Mouse (Mus musculus) hindbrain, embryonic 11.5 days (tissue): ENCODE measurements at regions not wholly inside any gene's neighbourhood (a gene's known extent, or its start where the extent isn't known, plus 50 kb on each side); places are given as distances from the start of the nearest gene placed in this dataset.
A peak's percentile ranks its signal among the peaks of the same experiment; 100 is the strongest.

Source experiments
- ATAC-seq: fragments of 200-750 bp; cut with Nextera tagmentation; 2 replicates; pipeline ENCODE4 v1.8.0; 2017; ENCODE audit warnings: mild to moderate bottlenecking, moderate TSS enrichment, moderate library complexity; ENCODE audit not compliant: low FRiP score
- DNase-seq: peaks from one replicate; pipeline ENCODE4 v3.0.0-alpha.2; 2015; ENCODE audit warnings: low spot score
- H3K27ac ChIP-seq: fragments of 300-500 bp; sonication (generic); 2 replicates; pipeline ENCODE4 v1.5.1; 2014; ENCODE audit warnings: mild to moderate bottlenecking, low read depth, low read length
- H3K27me3 ChIP-seq: fragments of 300-500 bp; sonication (generic); 2 replicates; pipeline ENCODE4 v1.6.1; 2014; ENCODE audit warnings: mild to moderate bottlenecking, low read length, moderate library complexity, mixed read lengths; ENCODE audit not compliant: control insufficient read depth, insufficient read depth
- H3K36me3 ChIP-seq: fragments of 300-500 bp; sonication (generic); 2 replicates; pipeline ENCODE4 v1.6.1; 2014; ENCODE audit warnings: mild to moderate bottlenecking, low read length, moderate library complexity, mixed read lengths; ENCODE audit not compliant: control insufficient read depth, insufficient read depth
- H3K4me1 ChIP-seq: fragments of 300-500 bp; sonication (generic); replicated peaks from 2 replicates; pipeline ENCODE4 v1.6.1; 2014; ENCODE audit warnings: low read length, mixed read lengths; ENCODE audit not compliant: control insufficient read depth, insufficient read depth
- H3K4me2 ChIP-seq: fragments of 300-500 bp; sonication (generic); replicated peaks from 2 replicates; pipeline ENCODE4 v1.6.1; 2014; ENCODE audit warnings: mild to moderate bottlenecking, low read depth, low read length
- H3K4me3 ChIP-seq: fragments of 300-500 bp; sonication (generic); 2 replicates; pipeline ENCODE4 v1.5.1; 2014; ENCODE audit warnings: low read depth, low read length
- H3K9ac ChIP-seq: fragments of 300-500 bp; sonication (generic); 2 replicates; pipeline ENCODE4 v1.6.1; 2014; ENCODE audit warnings: low read depth, low read length
- H3K9me3 ChIP-seq: fragments of 300-500 bp; sonication (generic); 2 replicates; pipeline ENCODE4 v1.6.1; 2016; ENCODE audit warnings: low read length; ENCODE audit not compliant: control insufficient read depth
- WGBS: fragments of 180-500 bp; shearing (Covaris S2); extraction: QIAGEN DNeasy Blood & Tissue Kit; methylation state at CpG from one replicate; pipeline ENCODE4 v1.1.7; 2014; 5-methylcytosine and 5-hydroxymethylcytosine counted together

DNA sequence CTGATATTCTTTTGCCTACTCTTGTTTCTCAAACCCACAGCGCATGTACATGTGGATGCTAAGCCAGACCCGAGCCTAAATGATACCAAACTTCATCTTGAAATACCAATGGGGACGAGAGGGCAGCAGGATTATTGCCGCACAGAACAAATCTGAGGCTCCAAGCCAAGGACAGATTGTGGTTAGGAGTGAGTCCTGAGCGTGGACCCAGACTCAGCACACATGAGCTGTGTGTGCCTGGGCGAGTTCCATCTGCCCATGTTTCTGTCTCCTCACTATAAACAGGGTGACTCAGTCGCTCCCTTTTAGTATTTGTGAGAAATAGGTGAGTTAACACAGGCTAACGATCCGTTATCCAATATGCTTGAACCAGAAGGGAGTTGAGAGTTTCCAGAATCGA lies 92.4 kb upstream of the Gadd45a start:
- H3K4me2 ChIP-seq, result no peak overlapping the region
- no peaks in the 10 kb centered on the region for H3K27me3 ChIP-seq
- H3K27ac ChIP-seq, result no peak overlapping the region
- H3K4me3 ChIP-seq, result no peak overlapping the region
- WGBS, result 90% methylated on average over 10 of the region's 10 CpGs
- no peak for ATAC-seq
- H3K9ac ChIP-seq, result no peak overlapping the region
- no peaks in the 10 kb centered on the region for H3K9me3 ChIP-seq
- no peak for DNase-seq
- no peaks in the 10 kb centered on the region for H3K4me1 ChIP-seq
- no peaks in the 10 kb centered on the region for H3K36me3 ChIP-seq

DNA sequence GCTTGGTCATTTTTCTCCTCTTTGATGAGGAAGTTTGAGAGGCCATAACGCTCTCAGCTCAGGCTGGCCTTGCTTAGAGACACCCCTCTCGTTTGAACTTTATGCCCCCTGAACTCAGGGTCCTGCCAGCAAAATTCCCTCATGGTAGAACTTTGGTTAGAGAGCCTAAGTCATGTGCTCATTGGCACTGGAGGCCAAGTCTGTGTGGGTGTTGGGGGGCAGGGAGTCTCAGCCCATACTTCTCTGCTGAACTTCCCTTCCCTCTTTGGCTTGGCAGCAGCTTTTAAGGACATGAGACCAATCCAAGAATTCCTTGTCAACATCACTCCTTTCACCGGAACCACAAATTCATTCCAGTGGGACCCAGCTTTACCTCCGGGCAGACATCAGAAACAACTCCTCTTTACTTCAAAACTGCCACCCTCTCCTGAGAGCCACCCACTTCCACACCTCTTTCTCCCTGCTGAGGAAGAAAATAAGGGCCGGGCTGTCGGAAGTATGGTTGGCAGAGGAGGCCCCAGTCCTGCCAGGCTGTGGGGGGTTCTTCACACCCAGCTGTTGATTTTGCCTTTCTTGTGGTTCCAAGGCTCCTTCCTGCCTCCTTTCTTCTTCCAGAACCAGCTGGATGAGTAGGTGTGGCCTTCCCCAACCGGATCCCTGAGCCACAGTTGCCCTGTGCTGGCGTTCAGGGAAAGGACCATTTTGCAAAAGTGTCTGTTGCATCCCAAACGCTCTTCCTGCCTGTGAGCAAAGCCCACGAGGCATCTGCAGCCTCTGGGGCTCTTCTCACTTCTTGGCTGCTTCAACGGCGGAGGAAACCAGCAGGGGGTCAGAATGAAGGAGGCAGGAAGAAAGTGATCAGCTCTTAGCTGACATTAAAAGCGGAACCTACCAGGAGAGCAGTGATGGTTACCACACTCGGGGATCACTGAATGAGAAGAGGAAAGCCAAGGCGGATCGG lies 91.5 kb upstream of the Gadd45a start:
- Histone ChIP-seq H3K4me1 (no peaks in the 10 kb centered on the region), H3K9me3 (no peaks in the 10 kb centered on the region), H3K36me3 (no peaks in the 10 kb centered on the region), H3K27ac (no peak overlapping the region), H3K27me3 (no peaks in the 10 kb centered on the region), H3K9ac (no peak overlapping the region), H3K4me3 (no peak overlapping the region), H3K4me2 (no peak overlapping the region)
- DNase-seq, result no peak
- no peak for ATAC-seq
- 64% methylated on average over 16 of the region's 16 CpGs for WGBS

DNA sequence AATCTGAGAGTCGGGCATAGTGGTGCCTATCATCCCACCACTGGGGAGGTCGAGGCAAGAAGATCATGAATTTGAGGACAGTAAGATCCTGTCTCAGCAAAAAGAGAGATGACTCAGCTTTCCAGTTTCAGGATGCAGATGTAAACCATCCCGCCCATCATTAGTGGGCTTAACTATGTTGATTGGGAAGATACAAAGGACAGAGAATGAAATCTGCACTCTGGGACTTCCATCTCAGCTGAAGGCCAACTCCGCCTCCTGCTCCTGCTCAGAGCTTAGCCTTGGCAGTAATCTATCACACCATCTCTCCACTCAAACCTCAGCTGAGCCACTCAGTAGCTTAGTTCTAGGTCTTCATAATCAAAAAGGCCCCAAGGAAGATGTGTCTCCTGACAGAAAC lies 90.5 kb upstream of the Gadd45a start:
- H3K4me3 ChIP-seq, result no peak overlapping the region
- no peak overlapping the region for H3K27ac ChIP-seq
- 86% methylated on average over 4 of the region's 4 CpGs for WGBS
- ATAC-seq (no peak), DNase-seq (no peak)
- H3K36me3 ChIP-seq, result no peaks in the 10 kb centered on the region
- no peaks in the 10 kb centered on the region for H3K4me1 ChIP-seq
- H3K27me3 ChIP-seq, result no peaks in the 10 kb centered on the region
- no peak overlapping the region for H3K9ac ChIP-seq
- H3K4me2 ChIP-seq, result no peak overlapping the region
- no peaks in the 10 kb centered on the region for H3K9me3 ChIP-seq

DNA sequence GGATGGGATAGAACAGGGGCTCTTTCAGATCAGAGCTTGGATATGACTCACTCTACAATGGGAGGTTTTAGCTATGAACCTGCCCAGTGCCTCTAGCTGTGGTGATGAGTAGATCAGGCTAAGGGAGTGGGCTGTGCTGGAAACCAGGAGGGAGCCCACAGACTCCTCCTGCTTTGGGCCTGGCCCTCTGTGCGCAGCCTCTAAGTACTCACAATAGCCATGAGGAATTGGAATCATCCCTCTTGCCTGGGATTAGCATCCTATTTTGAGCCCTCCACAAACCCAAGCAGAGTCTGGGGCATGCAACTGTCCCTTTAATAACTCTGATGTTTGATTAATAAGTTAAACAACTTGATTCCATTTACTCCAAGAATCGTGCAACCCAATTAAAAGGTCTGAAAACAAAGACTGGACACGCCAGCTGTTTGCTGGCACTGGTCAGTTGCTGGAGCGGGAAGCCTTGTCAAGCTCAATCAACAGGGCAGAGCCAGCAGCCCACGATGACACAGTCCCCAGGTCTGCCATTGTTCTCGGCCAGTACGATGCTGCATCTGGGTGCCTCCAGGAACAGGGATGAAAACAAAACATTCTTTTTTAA lies 88.6 kb upstream of the Gadd45a start:
- no peaks in the 10 kb centered on the region for H3K9me3 ChIP-seq
- ATAC-seq (no peak), DNase-seq (no peak)
- no peaks in the 10 kb centered on the region for H3K27me3 ChIP-seq
- H3K36me3 ChIP-seq, result no peaks in the 10 kb centered on the region
- no peak overlapping the region for H3K4me3 ChIP-seq
- H3K4me1 ChIP-seq, result no peaks in the 10 kb centered on the region
- H3K9ac ChIP-seq, result no peak overlapping the region
- WGBS, result 53% methylated on average over 7 of the region's 7 CpGs
- no peak overlapping the region for H3K27ac ChIP-seq
- H3K4me2 ChIP-seq, result no peak overlapping the region

DNA sequence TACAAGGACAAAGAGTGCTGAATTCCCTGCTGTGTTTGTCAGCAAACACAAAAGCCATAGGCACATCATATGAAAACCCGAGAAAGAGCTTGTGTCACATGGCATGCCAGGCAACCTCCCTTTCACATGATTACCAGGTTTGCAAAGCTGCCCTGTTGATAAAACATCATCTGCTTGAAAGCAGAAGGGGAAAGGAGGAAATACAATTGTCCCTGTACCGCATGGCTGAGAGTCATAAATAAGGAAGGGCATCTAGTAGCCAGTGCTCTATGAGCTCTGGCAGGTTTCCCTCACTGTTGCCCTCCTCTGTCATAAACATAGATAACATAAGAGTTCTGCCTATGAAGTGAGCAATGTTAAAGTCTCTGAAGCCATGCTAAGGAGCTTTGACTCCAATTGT lies 86.8 kb upstream of the Gadd45a start:
- no peaks in the 10 kb centered on the region for H3K9me3 ChIP-seq
- no peak overlapping the region for H3K4me2 ChIP-seq
- no peaks in the 10 kb centered on the region for H3K27me3 ChIP-seq
- no peak overlapping the region for H3K27ac ChIP-seq
- ATAC-seq, result no peak
- DNase-seq, result no peak
- WGBS, result 56% methylated on average over 2 of the region's 2 CpGs
- no peaks in the 10 kb centered on the region for H3K4me1 ChIP-seq
- H3K36me3 ChIP-seq, result no peaks in the 10 kb centered on the region
- H3K9ac ChIP-seq, result no peak overlapping the region
- no peak overlapping the region for H3K4me3 ChIP-seq

DNA sequence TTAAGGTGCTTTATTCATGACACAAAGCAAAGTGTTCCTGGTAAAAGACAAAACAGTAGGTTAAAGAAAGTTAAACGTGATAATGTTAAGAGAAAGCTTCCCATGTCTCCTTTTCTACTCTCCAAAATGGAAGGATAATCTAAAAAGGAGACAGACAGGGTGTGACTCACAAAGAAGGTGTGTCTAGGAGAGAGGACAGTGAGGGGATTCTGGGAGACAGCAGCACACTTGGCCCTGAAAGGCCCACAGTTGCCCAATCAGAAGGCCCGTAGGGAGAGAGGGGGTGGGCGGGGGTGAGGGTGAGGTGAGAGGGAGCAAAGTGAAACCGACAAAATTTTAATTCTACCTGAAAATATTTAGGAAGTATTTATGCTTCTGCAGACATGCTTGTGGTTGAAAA lies 85.8 kb upstream of the Gadd45a start:
- ATAC-seq, result no peak
- Histone ChIP-seq H3K4me1 (no peaks in the 10 kb centered on the region), H3K9me3 (no peaks in the 10 kb centered on the region), H3K4me3 (no peak overlapping the region), H3K36me3 (no peaks in the 10 kb centered on the region), H3K27me3 (no peaks in the 10 kb centered on the region), H3K27ac (no peak overlapping the region), H3K9ac (no peak overlapping the region), H3K4me2 (no peak overlapping the region)
- 78% methylated on average over 4 of the region's 4 CpGs for WGBS
- no peak for DNase-seq

DNA sequence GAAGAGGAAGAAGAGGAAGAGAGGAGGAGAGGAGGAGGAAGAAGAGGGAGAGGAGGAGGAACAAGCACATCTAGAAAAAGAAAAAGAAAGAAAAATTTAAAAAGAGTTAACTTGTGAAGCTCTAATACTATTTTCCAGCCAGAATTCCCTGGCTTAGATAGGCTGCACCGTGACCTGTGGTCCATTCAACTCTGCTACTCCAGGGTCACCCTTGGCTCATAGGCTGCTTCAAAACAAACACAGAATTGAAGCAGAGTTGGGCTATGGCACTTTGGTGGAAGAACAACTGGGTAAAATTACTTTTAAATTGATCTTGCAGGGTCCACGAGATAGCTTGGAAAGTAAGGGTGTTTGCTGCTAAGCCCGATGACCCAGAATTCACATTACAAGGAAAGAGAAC lies 79.0 kb upstream of the Gadd45a start:
- no peak for ATAC-seq
- H3K27ac ChIP-seq, result no peak overlapping the region
- H3K4me2 ChIP-seq, result no peak overlapping the region
- H3K4me3 ChIP-seq, result no peak overlapping the region
- DNase-seq, result no peak
- no peak overlapping the region for H3K9ac ChIP-seq
- 83% methylated on average over 3 of the region's 3 CpGs for WGBS
- H3K27me3 ChIP-seq, result no peaks in the 10 kb centered on the region
- H3K36me3 ChIP-seq, result no peaks in the 10 kb centered on the region
- H3K9me3 ChIP-seq, result no peaks in the 10 kb centered on the region
- no peaks in the 10 kb centered on the region for H3K4me1 ChIP-seq

DNA sequence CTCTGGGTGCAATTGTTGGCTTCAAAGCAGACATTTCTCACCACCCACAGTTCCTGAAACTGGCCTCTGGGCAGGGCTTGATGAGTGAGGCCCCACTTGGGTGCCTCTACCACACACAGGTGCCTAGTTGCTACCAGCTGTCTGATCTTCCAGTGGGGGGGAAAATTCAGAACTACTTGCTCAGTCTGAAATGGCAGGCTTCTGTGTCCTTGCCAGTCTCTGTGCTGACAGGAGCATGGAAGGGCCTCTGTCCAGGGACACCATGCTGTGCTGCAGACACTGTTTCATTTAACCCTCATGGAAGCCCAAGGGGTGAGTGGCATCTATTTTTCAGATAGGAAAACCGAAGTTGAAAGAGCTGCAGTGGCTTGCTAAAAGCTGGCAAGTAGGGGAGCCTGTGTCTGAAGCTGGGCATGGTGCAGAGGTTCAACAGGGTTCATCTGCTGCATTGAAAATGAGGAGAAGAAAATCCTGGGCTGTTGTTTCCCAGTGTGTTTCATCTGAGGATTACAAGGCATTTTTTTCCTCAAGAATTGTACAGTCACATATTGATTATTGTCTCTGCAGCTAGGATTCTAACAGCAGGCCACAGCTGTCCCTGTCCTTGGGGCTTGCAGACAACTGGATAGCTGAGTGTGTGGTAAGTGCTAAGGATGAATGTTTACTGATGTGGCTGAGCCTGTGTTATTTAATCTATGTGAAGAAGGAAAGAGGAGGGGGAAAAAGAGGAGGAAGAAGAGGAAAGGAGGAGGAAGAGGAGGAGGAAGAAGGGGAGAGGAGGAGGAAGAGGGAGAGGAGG lies 78.4 kb upstream of the Gadd45a start:
- WGBS, result 44% methylated on average over 1 of the region's 1 CpGs
- Histone ChIP-seq H3K27ac (no peak overlapping the region), H3K36me3 (no peaks in the 10 kb centered on the region), H3K9ac (0 out of 2 replicates have a peak overlapping the region, but pooled peaks have one; percentile 19), H3K4me2 (no peak overlapping the region), H3K4me1 (no peaks in the 10 kb centered on the region), H3K27me3 (no peaks in the 10 kb centered on the region), H3K4me3 (no peak overlapping the region), H3K9me3 (no peaks in the 10 kb centered on the region)
- DNase-seq (no peak), ATAC-seq (no peak)
